Mouse (Mus musculus): Measurements from ENCODE around the gene Pgrmc1.
"Not testable (repeated sequence)": the region's sequence is repeated elsewhere in the genome, so short reads cannot be mapped to it uniquely, and the experiment has no call there.

The Pgrmc1 gene

DNA sequence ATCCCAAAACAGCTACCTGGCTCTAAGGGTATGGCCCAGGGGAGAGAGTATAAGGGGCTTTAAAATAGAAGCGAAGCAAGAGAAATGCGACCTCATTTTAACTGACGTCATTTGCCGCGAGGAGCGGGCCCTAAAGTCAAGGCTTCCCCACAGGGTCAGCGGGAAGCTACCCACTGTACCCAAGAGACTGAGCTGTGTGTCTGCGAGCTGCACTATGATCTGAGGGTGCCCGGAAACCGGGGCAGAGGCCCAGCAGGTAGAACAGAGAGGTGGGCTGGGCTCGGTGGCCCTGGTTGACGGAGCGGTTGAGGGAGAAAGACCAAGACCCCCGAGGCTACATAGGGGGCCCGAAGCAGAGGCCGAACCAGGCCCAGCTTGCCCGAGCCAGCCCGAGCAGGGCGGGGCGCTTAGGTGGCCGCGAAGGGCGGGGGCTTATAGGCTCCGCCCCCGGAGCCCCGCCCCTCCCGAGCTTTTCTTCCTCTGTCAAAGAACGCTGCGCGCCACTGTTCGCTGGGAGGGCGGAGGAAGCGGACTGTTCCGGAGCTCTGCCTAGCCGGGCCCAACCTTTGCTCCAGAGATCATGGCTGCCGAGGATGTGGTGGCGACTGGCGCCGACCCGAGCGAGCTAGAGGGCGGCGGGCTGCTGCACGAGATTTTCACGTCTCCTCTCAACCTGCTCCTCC is at the start of gene Pgrmc1:
Gene Pgrmc1, plus strand, starts transcription at position 500 of the 683 bp plus-strand sequence.
- DNase-seq, result peak; percentile 83 to 85

- no peak for DNase-seq
These were observed 49.2 kb upstream of the Pgrmc1 start for GRCm38 (mm10) chrX:36548798-36549197.

DNA sequence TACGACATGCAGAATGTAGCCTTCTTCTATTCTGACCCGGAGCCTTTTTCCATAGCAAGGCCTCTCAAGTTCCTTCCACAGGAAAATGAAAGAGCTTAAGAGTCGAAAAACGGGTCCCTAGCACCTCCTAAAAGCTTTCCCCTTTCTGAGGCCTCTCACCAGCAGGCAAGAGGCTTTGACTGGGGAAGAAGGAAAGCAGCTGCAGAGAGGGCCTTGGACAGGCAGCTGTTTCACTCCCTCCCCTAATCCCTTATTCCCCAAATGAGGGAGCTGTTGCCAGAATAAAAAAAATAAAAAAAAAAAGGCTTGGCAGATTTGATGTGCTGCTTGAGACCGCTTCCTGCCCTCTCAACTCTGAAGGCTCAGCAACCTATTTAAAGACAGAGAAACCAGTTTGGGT is 47.1 kb upstream of the Pgrmc1 start:
- DNase-seq, result no peak

DNA sequence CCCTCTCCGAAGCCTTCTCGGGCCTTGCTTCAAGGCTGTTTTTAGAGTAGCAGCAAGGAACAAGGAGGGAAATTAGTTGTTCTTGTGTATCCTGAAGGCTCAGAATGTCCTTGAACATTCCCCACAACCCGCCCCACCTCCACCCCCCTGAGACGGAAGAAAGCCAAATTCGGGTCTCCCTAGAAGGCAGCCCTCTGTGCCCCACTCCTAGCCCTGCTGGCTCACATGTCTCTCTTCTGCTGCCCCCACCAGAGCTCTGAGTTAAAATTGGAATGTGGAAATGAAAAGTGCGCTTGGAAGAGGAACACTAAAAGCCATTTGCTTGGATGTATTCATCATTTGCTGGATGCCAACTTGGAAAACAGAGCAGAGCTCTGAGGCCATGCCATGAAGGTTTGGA is 46.7 kb upstream of the Pgrmc1 start:
- DNase-seq, result no peak

- DNase-seq, result peak in 1 of 2 experiments; percentile 3
These were observed 45.9 kb upstream of the Pgrmc1 start for GRCm38 (mm10) chrX:36552055-36552587.

DNA sequence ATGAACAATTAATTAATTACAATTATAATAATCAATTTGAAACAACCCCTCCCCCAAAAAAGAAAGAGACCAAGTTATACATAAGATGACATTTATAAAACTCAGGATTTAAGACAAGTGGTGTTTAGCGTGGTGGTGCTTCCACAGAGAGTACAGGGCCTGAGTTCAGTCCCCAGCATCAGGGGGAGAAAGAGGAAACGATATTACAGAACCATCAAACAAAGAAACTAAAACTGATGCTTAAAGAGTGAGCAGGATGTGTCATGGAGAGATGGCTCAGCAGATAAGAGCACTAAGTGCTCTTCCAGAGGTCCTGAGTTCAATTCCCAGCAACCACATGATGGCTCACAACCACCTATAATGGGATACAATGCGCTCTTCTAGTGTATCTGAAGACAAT is 45.3 kb upstream of the Pgrmc1 start:
- no peak for DNase-seq

GRCm38 (mm10) chrX:36555196-36555595 is 42.8 kb upstream of the Pgrmc1 start:
- DNase-seq, result not testable (repeated sequence)

DNA sequence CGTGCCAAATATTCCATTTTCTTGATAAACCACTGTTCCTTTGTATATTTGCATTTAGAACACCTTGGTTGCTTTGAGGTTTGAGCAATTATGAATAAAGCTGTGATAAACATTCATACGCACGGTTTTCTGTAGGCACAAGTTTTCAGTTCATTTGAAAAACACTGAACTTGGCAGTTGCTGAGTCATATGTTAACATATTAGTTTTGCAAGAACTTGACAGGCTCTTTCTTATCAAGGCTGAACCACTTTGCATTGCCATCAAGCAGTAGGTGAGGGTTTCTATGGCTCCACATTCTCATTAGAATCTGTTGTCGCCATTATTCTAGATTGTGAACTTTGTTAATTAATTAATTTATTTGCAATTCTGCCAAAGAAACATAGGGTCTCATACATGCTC is 37.8 kb upstream of the Pgrmc1 start:
- no peak for DNase-seq

DNA sequence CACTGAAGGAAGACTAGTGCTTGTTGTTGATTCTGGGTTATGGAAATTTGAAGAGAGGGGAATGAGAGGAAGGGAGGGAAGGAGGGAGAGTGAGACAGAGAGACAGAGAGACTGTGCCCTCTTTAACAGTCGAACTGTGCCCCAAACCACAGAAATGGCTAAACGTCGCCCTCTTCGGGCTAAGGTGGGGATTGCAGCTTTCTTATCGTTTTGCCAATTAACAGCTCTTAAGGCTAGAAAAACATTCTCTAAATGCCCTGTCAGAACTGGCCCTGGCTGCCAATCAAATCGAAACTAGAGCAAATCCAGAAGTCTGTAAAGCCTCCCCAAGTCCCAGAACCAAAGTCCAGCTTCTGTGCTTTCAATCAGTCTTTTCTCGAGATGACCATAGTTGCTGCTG is 36.4 kb upstream of the Pgrmc1 start:
- DNase-seq, result peak; percentile 63 to 69

- DNase-seq, result no peak
These were observed 35.9 kb upstream of the Pgrmc1 start for GRCm38 (mm10) chrX:36562079-36562478.

- no peak for DNase-seq
These were observed 11.2 kb upstream of the Pgrmc1 start for GRCm38 (mm10) chrX:36586629-36587303.

DNA sequence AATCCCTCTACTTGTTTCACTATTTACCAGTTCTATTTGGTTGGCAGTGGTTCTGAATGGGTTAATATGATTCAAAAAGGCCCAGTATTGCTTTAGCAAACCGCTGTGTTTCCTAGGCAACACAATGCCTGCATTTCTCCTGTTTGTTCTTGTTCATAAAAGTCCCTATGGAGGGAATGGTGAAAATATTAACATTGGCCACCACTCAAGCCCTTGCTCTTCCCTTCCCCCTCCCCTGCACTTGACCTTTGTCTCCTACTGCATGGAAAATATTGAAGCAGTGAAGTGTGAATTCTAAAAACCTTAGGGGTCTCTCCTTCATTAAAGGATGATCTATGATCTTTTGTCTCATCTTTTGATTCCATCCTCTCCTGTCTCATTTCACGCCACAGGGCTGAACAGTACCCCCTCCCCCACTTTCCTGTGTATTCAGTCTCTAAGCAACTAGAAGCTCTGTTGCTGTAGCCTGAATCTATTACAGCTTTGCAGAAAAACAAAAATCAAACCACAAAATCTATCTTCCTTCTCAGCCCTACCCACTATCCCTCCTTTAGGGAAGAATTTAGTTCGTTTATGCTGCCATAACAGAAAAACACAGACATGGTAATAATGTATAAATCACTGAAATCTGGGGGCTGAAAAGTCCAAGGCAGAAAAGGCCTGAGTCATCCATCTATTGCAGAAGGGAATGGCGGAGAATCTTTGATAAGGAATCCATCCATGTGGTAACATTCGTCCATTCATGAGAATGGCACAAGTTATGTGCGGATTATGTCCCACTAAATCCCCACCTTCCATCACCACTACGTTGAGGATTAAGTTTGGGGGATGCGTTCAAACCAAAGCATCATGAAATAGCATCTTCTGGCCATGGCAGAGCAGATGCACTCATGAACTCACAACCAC is 10.4 kb upstream of the Pgrmc1 start:
- DNase-seq, result no peak

GRCm38 (mm10) chrX:36590266-36590665 is 7.7 kb upstream of the Pgrmc1 start:
- DNase-seq, result no peak

- no peak for DNase-seq
These were observed 6.9 kb upstream of the Pgrmc1 start for GRCm38 (mm10) chrX:36591120-36591519.

GRCm38 (mm10) chrX:36591539-36591938 is 6.5 kb upstream of the Pgrmc1 start:
- DNase-seq, result no peak

DNA sequence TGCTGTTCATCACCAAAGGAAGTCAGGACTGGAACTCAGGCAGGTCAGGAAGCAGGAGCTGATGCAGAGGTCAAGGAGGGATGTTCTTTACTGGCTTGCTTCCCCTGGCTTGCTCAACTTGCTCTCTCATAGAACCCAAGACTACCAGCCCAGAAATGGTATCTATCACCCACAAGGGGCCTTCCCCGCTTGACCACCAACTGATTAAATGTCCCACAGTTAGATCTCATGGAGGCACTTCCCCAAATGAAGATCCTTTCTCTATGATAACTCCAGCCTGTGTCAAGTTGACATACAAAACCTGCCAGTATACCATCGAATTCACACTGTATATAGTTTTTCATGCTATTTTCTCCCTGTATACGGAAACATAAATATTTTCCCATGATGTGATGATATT is 2.8 kb upstream of the Pgrmc1 start:
- no peak for DNase-seq

GRCm38 (mm10) chrX:36596483-36597120 is 1.4 kb upstream of the Pgrmc1 start:
- not testable (repeated sequence) for DNase-seq

GRCm38 (mm10) chrX:36598390-36598810 is 394 bp downstream of the Pgrmc1 start:
- DNase-seq, result no peak

DNA sequence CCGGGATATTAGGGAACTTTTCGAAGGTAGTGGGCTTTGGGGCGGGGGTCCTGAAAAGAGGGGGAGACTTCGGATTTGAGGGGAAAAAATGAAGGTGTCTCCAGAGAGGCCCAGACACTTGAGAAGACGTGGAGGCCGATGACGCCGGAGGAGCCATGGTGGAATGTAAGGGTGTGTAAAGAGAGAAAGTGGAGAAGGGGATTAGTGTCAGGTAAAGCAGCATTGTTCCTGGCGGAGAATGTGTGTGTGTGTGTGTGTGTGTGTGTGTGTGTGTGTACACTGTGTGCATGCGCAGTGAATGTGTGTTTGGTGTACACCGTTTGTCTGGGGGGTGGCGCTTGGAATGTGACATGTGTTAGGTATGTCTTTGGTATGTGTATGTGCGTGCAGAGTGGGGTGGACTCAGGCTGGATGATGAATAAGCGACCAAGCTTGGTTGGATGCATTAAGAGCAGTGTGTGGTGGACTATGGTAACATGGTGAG is 897 bp downstream of the Pgrmc1 start:
- DNase-seq, result peak; percentile 13 to 26

GRCm38 (mm10) chrX:36599656-36600055 is 1.6 kb downstream of the Pgrmc1 start:
- DNase-seq, result no peak

DNA sequence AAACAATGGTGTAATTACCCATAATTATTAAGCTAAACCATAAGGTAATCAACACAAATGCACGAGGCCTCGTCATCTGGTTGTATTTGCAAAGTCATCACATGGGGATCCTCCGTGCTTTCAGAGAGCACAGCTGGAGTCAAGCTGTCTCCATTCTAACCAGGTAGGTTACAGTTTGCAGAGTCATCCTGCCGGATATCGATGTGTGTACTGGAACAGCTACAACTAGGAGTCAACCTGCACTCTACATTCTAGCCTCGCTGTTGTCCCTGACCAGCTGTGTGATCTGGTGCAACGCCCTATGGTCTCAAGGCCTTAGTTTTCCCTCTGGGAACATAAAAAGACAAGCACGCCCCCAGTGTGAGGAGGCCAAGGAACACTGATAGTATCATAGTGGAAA is 2.1 kb downstream of the Pgrmc1 start:
- DNase-seq, result no peak

- no peak for DNase-seq
These were observed 4.9 kb downstream of the Pgrmc1 start for GRCm38 (mm10) chrX:36602926-36603325.

Measured in cerebellum, postnatal 36 days (tissue).